Mouse (Mus musculus): ENCODE results near the gene Mef2d.

The Mef2d gene

GRCm38 (mm10) chr3:88141787-88142523, at the start of gene Mef2d:
Gene Mef2d, plus strand, starts transcription at chr3:88142372.
- CTCF ChIA-PET = interaction anchor here (0.5 to 5.3 kb wide), 40 partner anchors 9 to 731 kb away, joined by 3 to 32 read pairs (median 4); partner anchors contain the start of genes Nes (in 3 of the 4), Iqgap3 (in 1 of the 4) and Naxe (in 1 of the 4)
- POLR2A ChIA-PET = interaction anchor here (0.6 to 9.6 kb wide), 57 partner anchors 8 to 373 kb away, joined by 3 to 159 read pairs (median 4); partner anchors contain the start of genes Iqgap3 (in 2 of the 4), Nes (in 2 of the 4), Pmf1 (in 2 of the 4) and Smg5 (in 2 of the 4)

- CTCF ChIA-PET = interaction anchor here in 1 of 4 experiments (1.1 to 1.6 kb wide), 3 partner anchors 12 to 148 kb away, joined by 3 to 4 read pairs (median 4); no protein-coding TSS in a partner anchor
- POLR2A ChIA-PET = interaction anchor here in 3 of 4 experiments (0.6 to 1.3 kb wide), 11 partner anchors 12 to 353 kb away, joined by 3 to 6 read pairs (median 4); partner anchors contain the start of gene Iqgap3 (in 2 of the 3)
Observed at GRCm38 (mm10) chr3:88094126-88094525, 48.0 kb upstream of the Mef2d start.

GRCm38 (mm10) chr3:88097666-88098065, 44.5 kb upstream of the Mef2d start:
- POLR2A ChIA-PET = interaction anchor here in 3 of 4 experiments (0.6 to 1.6 kb wide), 4 partner anchors 10 to 1817 kb away, joined by 3 to 4 read pairs (median 3); no protein-coding TSS in a partner anchor
- CTCF ChIA-PET = interaction anchor here in 1 of 4 experiments (0.9 kb wide), 1 partner anchor 111 kb away, joined by 3 read pairs; no protein-coding TSS in a partner anchor

- CTCF ChIA-PET = no interaction called here
Observed at GRCm38 (mm10) chr3:88100251-88100650, 41.9 kb upstream of the Mef2d start.

GRCm38 (mm10) chr3:88101736-88102135, 40.4 kb upstream of the Mef2d start:
- ChIA-PET CTCF (interaction anchor here in 1 of 4 experiments (1.3 kb wide), 1 partner anchor 141 kb away, joined by 3 read pairs; no protein-coding TSS in a partner anchor), POLR2A (interaction anchor here in 2 of 4 experiments (1.1 to 1.3 kb wide), 2 partner anchors 9 to 54 kb away, joined by 3 read pairs; no protein-coding TSS in a partner anchor)

More at GRCm38 (mm10) chr3:88100251-88100650, 41.9 kb upstream of the Mef2d start:
- POLR2A ChIA-PET = interaction anchor here in 2 of 4 experiments (0.6 to 1.1 kb wide), 2 partner anchors 12 to 103 kb away, joined by 3 read pairs; no protein-coding TSS in a partner anchor

GRCm38 (mm10) chr3:88102196-88102595, 40.0 kb upstream of the Mef2d start:
- ChIA-PET CTCF (interaction anchor here in 1 of 4 experiments (0.7 to 1.3 kb wide), 2 partner anchors 17 to 140 kb away, joined by 3 read pairs; no protein-coding TSS in a partner anchor), POLR2A (interaction anchor here in 2 of 4 experiments (1.1 to 1.3 kb wide), 2 partner anchors 9 to 54 kb away, joined by 3 read pairs; no protein-coding TSS in a partner anchor)

- ChIA-PET POLR2A (interaction anchor here in 2 of 4 experiments (1.1 to 1.3 kb wide), 2 partner anchors 8 to 53 kb away, joined by 3 read pairs; no protein-coding TSS in a partner anchor), CTCF (interaction anchor here in 2 of 4 experiments (0.7 to 1.3 kb wide), 3 partner anchors 17 to 140 kb away, joined by 3 read pairs; no protein-coding TSS in a partner anchor)
Observed at GRCm38 (mm10) chr3:88102611-88103010, 39.6 kb upstream of the Mef2d start.

GRCm38 (mm10) chr3:88106126-88106525, 36.0 kb upstream of the Mef2d start:
- POLR2A ChIA-PET = interaction anchor here in 3 of 4 experiments (0.6 to 1.6 kb wide), 7 partner anchors 10 to 331 kb away, joined by 3 to 5 read pairs (median 4); partner anchors contain the start of gene Mef2d (in 1 of the 3)

GRCm38 (mm10) chr3:88109126-88109525, 33.0 kb upstream of the Mef2d start:
- ChIA-PET CTCF (interaction anchor here in 1 of 4 experiments (1.3 kb wide), 1 partner anchor 49 kb away, joined by 4 read pairs; no protein-coding TSS in a partner anchor), POLR2A (interaction anchor here in 2 of 4 experiments (1.3 to 2.1 kb wide), 3 partner anchors 8 to 61 kb away, joined by 3 to 8 read pairs (median 4); no protein-coding TSS in a partner anchor)

More at GRCm38 (mm10) chr3:88106126-88106525, 36.0 kb upstream of the Mef2d start:
- CTCF ChIA-PET = interaction anchor here (0.5 to 1.8 kb wide), 14 partner anchors 9 to 138 kb away, joined by 3 to 10 read pairs (median 3); partner anchors contain the start of gene Hapln2 (in 1 of the 4)

GRCm38 (mm10) chr3:88114396-88114795, 27.8 kb upstream of the Mef2d start:
- ChIA-PET POLR2A (interaction anchor here in 2 of 4 experiments (0.9 to 1.5 kb wide), 4 partner anchors 16 to 36 kb away, joined by 3 to 4 read pairs (median 3); no protein-coding TSS in a partner anchor), CTCF (interaction anchor here in 1 of 4 experiments (1.0 kb wide), 1 partner anchor 8 kb away, joined by 3 read pairs; no protein-coding TSS in a partner anchor)

GRCm38 (mm10) chr3:88120117-88120651, 22.0 kb upstream of the Mef2d start:
- POLR2A ChIA-PET = interaction anchor here (0.6 to 1.7 kb wide), 17 partner anchors 9 to 290 kb away, joined by 3 to 9 read pairs (median 4); partner anchors contain the start of genes Mef2d (in 2 of the 4), Iqgap3 (in 1 of the 4) and Pmf1 (in 1 of the 4)
- CTCF ChIA-PET = interaction anchor here in 1 of 4 experiments (0.5 to 1.1 kb wide), 2 partner anchors 10 to 22 kb away, joined by 3 read pairs; partner anchors contain the start of gene Mef2d

GRCm38 (mm10) chr3:88121164-88122131, 20.7 kb upstream of the Mef2d start:
- POLR2A ChIA-PET = interaction anchor here (0.6 to 1.7 kb wide), 9 partner anchors 8 to 37 kb away, joined by 3 to 9 read pairs (median 4); partner anchors contain the start of gene Mef2d (in 3 of the 4)

GRCm38 (mm10) chr3:88125195-88125594, 17.0 kb upstream of the Mef2d start:
- CTCF ChIA-PET = interaction anchor here in 1 of 4 experiments (0.9 to 1.6 kb wide), 2 partner anchors 10 to 13 kb away, joined by 3 read pairs; no protein-coding TSS in a partner anchor
- POLR2A ChIA-PET = interaction anchor here in 1 of 4 experiments (1.6 kb wide), 1 partner anchor 24 kb away, joined by 3 read pairs; no protein-coding TSS in a partner anchor

More at GRCm38 (mm10) chr3:88121164-88122131, 20.7 kb upstream of the Mef2d start:
- CTCF ChIA-PET = interaction anchor here in 1 of 4 experiments (0.6 to 1.1 kb wide), 2 partner anchors 8 to 9 kb away, joined by 3 read pairs; no protein-coding TSS in a partner anchor

- POLR2A ChIA-PET = interaction anchor here in 2 of 4 experiments (0.6 to 1.6 kb wide), 4 partner anchors 9 to 44 kb away, joined by 3 to 4 read pairs (median 3); partner anchors contain the start of gene Iqgap3 (in 1 of the 2)
- CTCF ChIA-PET = interaction anchor here in 2 of 4 experiments (1.0 to 2.7 kb wide), 5 partner anchors 13 to 105 kb away, joined by 3 to 8 read pairs (median 4); partner anchors contain the start of gene Mef2d (in 1 of the 2)
Observed at GRCm38 (mm10) chr3:88126181-88126580, 16.0 kb upstream of the Mef2d start.

- POLR2A ChIA-PET = interaction anchor here in 3 of 4 experiments (0.6 to 1.6 kb wide), 7 partner anchors 14 to 211 kb away, joined by 3 to 10 read pairs (median 4); partner anchors contain the start of gene Mef2d (in 2 of the 3)
- CTCF ChIA-PET = interaction anchor here in 2 of 4 experiments (0.6 to 2.7 kb wide), 5 partner anchors 11 to 141 kb away, joined by 3 to 8 read pairs (median 5); partner anchors contain the start of gene Mef2d (in 1 of the 2)
Observed at GRCm38 (mm10) chr3:88127636-88128035, 14.5 kb upstream of the Mef2d start.

- ChIA-PET POLR2A (interaction anchor here in 2 of 4 experiments (0.6 to 1.5 kb wide), 4 partner anchors 14 to 210 kb away, joined by 3 to 8 read pairs (median 4); partner anchors contain the start of gene Mef2d (in 2 of the 2)), CTCF (interaction anchor here in 2 of 4 experiments (1.3 to 2.7 kb wide), 4 partner anchors 11 to 141 kb away, joined by 3 to 8 read pairs (median 6); partner anchors contain the start of gene Mef2d (in 1 of the 2))
Observed at GRCm38 (mm10) chr3:88128056-88128455, 14.1 kb upstream of the Mef2d start.

Measured in embryonic stem cell, embryonic (primary cell).